Mouse (Mus musculus) kidney, postnatal 0 days (tissue): Measurements from ENCODE around the gene Pml. TPM values are rescaled to one million over a fixed set of nuclear protein-coding genes. Genes with fewer than 3 reads are reported as not detected.

Source experiments
- ATAC-seq: fragments of 200-750 bp; cut with Nextera tagmentation; replicated peaks from 2 replicates; pipeline ENCODE4 v1.8.0; 2017; ENCODE audit warnings: low read depth, moderate number of reproducible peaks, moderate TSS enrichment, moderate library complexity; ENCODE audit not compliant: low FRiP score
- DNase-seq: peaks from one replicate; pipeline ENCODE4 v3.0.0-alpha.2; 2016; ENCODE audit warnings: low spot score
- H3K27ac ChIP-seq: fragments of 300-500 bp; sonication (generic); 2 replicates; pipeline ENCODE4 v1.5.1; 2014; ENCODE audit warnings: mild to moderate bottlenecking
- H3K27me3 ChIP-seq: fragments of 300-500 bp; sonication (generic); 2 replicates; pipeline ENCODE4 v1.6.1; 2014; ENCODE audit warnings: low read length, mixed read lengths; ENCODE audit not compliant: insufficient read depth
- H3K36me3 ChIP-seq: fragments of 300-500 bp; sonication (generic); 2 replicates; pipeline ENCODE4 v1.6.1; 2014; ENCODE audit warnings: low read length, mixed read lengths; ENCODE audit not compliant: insufficient read depth
- H3K4me1 ChIP-seq: fragments of 300-500 bp; sonication (generic); replicated peaks from 2 replicates; pipeline ENCODE4 v1.6.1; 2014; ENCODE audit warnings: antibody characterized with exemption, low read length, mixed read lengths; ENCODE audit not compliant: insufficient read depth
- H3K4me2 ChIP-seq: fragments of 300-500 bp; sonication (generic); 2 replicates; pipeline ENCODE4 v1.6.1; 2014; ENCODE audit warnings: mild to moderate bottlenecking, low read length, moderate library complexity, mixed read lengths
- H3K4me3 ChIP-seq: fragments of 300-500 bp; sonication (generic); replicated peaks from 2 replicates; pipeline ENCODE4 v1.5.1; 2014; ENCODE audit warnings: low read depth, low read length
- H3K9ac ChIP-seq: fragments of 300-500 bp; sonication (generic); 2 replicates; pipeline ENCODE4 v1.6.1; 2014; ENCODE audit warnings: low read depth, low read length
- H3K9me3 ChIP-seq: fragments of 300-500 bp; sonication (generic); replicated peaks from 2 replicates; pipeline ENCODE4 v1.6.1; 2016; ENCODE audit warnings: low read length, inconsistent platforms, mixed read lengths
- CTCF ChIP-seq: IDR thresholded peaks from 2 replicates; pipeline ENCODE4 v1.5.1; 2016; ENCODE audit warnings: antibody characterized with exemption, low read depth, mild to moderate bottlenecking, moderate library complexity
- WGBS: fragments of 180-500 bp; shearing (Covaris S2); extraction: QIAGEN DNeasy Blood & Tissue Kit; methylation state at CpG from one replicate; pipeline ENCODE4 v1.1.7; 2014; 5-methylcytosine and 5-hydroxymethylcytosine counted together
- polyA plus RNA-seq: library from polyadenylated mRNA; unstranded; fragments of >200 nt; fragmentation: Nextera tagmentation; extraction: Ambion mirVana; gene quantifications from 2 replicates; pipeline ENCODE4 v1.2.1, GENCODE M21; 2015

The Pml gene
- polyA plus RNA-seq, 1 experiment from 2014 or later: 14.3 TPM

DNA sequence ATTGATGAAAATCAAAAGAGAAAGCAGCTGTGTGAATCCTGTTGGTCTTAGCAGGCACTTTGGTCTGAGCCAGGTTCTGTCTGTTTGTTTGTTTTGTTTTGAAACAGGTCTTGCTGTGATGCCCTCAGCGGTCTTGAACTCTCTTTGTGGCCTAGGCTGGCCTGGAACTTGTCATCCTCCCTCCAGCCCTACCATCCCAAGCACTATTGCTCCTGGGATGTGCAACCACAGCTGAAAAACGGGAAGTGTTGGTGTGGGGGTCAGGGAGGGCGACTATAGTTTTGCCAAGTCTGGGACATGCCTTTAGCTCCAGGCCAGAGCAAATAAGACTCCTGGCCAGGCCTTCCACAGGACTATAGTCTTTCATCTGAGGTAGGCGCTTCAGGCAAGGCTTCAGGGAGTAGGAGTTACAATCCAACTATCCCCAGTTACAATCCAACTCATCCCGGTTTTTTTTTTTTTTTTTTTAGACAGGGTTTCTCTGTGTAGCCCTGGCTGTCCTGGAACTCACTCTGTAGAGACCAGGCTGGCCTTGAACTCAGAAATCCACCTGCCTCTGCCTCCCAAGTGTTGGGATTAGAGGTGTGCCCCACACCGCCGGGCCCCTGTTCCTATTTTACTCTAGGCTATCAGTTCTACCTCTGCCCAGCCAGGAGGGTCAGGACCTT is 706 bp downstream of the Pml start:
- Histone ChIP-seq H3K27me3 (no peaks in the 10 kb centered on the region), H3K9ac (peak overlapping the region; percentile 67), H3K4me1 (peaks cover 31% of the 10 kb centered on the region), H3K9me3 (no peaks in the 10 kb centered on the region), H3K4me3 (peak overlapping the region; percentile 57), H3K36me3 (no peaks in the 10 kb centered on the region), H3K4me2 (peak overlapping the region; percentile 77), H3K27ac (peak overlapping the region; percentile 82)
- DNase-seq (no peak), ATAC-seq (no peak)
- TF ChIP-seq CTCF: no peak
- 22% methylated on average over 7 of the region's 7 CpGs for WGBS

- peak overlapping the region; percentile 35 for H3K4me3 ChIP-seq
- peak overlapping the region; percentile 85 for H3K27ac ChIP-seq
- peak overlapping the region; percentile 50 for H3K9ac ChIP-seq
- peaks cover 36% of the 10 kb centered on the region for H3K4me1 ChIP-seq
- H3K9me3 ChIP-seq: no peaks in the 10 kb centered on the region
- no peaks in the 10 kb centered on the region for H3K27me3 ChIP-seq
- H3K4me2 ChIP-seq: peak overlapping the region; percentile 77
- DNase-seq (peak; percentile 93), ATAC-seq (peak; percentile 72)
- 4% methylated on average over 25 of the region's 25 CpGs for WGBS
- peak; percentile 88 for TF ChIP-seq CTCF
- 0 out of 2 replicates have a peak, but pooled peaks cover 3% of the 10 kb centered on the region for H3K36me3 ChIP-seq
Measured at GRCm38 (mm10) chr9:58247064-58247759, 2.4 kb downstream of the Pml start.

GRCm38 (mm10) chr9:58246083-58246591 is 3.4 kb downstream of the Pml start:
- ATAC-seq: no peak
- Histone ChIP-seq H3K4me1 (peaks cover 45% of the 10 kb centered on the region), H3K9ac (no peak overlapping the region; the same call in 1 of the 2 replicates), H3K36me3 (0 out of 2 replicates have a peak, but pooled peaks cover 3% of the 10 kb centered on the region), H3K27me3 (no peaks in the 10 kb centered on the region), H3K9me3 (no peaks in the 10 kb centered on the region), H3K4me2 (0 out of 2 replicates have a peak overlapping the region, but pooled peaks have one; percentile 0), H3K27ac (no peak overlapping the region), H3K4me3 (no peak overlapping the region)
- no peak for DNase-seq
- 48% methylated on average over 4 of the region's 4 CpGs for WGBS
- no peak for TF ChIP-seq CTCF

DNA sequence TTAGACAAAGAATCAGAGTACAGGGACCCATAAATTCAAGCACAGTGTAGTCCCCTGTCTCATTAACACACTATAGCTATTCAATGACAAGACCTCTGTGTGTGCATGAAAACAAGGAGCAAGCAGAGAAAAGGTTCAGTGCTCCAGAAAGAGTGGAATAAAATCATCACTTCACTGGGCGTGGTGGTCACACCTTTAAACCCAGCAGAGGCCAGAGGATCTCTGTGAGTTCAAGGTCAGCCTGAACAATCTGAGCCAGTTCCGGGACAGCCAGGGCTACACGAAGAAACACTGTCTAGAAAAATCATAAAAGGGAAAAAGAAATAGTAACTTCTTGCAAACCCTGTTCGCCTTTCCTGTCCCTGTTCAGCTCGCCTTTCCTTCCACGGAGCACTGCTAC is 5.9 kb downstream of the Pml start:
- H3K4me1 ChIP-seq: peaks cover 37% of the 10 kb centered on the region
- H3K36me3 ChIP-seq: 0 out of 2 replicates have a peak, but pooled peaks cover 7% of the 10 kb centered on the region
- H3K27ac ChIP-seq: no peak overlapping the region
- H3K9ac ChIP-seq: no peak overlapping the region
- no peak overlapping the region for H3K4me2 ChIP-seq
- H3K9me3 ChIP-seq: no peaks in the 10 kb centered on the region
- DNase-seq (no peak), ATAC-seq (no peak)
- WGBS: 71% methylated on average over 6 of the region's 6 CpGs
- no peak for TF ChIP-seq CTCF
- no peak overlapping the region for H3K4me3 ChIP-seq
- H3K27me3 ChIP-seq: no peaks in the 10 kb centered on the region

DNA sequence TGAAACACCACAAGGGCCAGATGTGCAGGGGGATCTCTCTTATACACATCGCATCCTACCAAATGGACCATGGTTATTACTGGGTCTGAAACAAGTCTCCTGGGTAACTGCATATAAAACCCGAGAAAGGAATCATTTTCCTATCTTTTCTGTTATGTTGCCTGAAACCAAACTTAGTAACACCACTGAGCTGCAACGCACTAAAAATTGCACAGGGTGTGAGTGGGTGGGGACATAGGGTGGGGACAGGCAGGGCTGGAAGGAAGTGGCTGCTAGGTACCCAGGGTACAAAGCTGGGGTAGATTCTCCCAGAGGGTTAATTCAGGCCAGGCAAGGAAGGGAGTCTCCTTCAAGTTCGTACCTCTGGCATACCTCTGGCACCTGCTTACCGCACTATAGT is 6.9 kb downstream of the Pml start:
- Histone ChIP-seq H3K27me3 (no peaks in the 10 kb centered on the region), H3K9me3 (no peaks in the 10 kb centered on the region), H3K27ac (no peak overlapping the region), H3K9ac (no peak overlapping the region), H3K4me1 (peaks cover 28% of the 10 kb centered on the region), H3K36me3 (0 out of 2 replicates have a peak, but pooled peaks cover 7% of the 10 kb centered on the region), H3K4me2 (no peak overlapping the region), H3K4me3 (no peak overlapping the region)
- TF ChIP-seq CTCF: no peak
- 80% methylated on average over 5 of the region's 5 CpGs for WGBS
- ATAC-seq (no peak), DNase-seq (no peak)

- TF ChIP-seq CTCF: no peak
- Histone ChIP-seq H3K4me3 (no peak overlapping the region), H3K9me3 (no peaks in the 10 kb centered on the region), H3K4me1 (peaks cover 21% of the 10 kb centered on the region; the same call in 1 of the 2 replicates), H3K4me2 (no peak overlapping the region), H3K27ac (0 out of 2 replicates have a peak overlapping the region, but pooled peaks have one; percentile 19), H3K36me3 (0 out of 2 replicates have a peak, but pooled peaks cover 7% of the 10 kb centered on the region), H3K27me3 (no peaks in the 10 kb centered on the region), H3K9ac (no peak overlapping the region)
- ATAC-seq (no peak), DNase-seq (peak; percentile 32)
- 49% methylated on average over 9 of the region's 9 CpGs for WGBS
Measured at GRCm38 (mm10) chr9:58241780-58242485, 7.7 kb downstream of the Pml start.
